Mouse (Mus musculus) hindbrain, embryonic 13.5 days (tissue): ENCODE measurements at regions not wholly inside any gene's neighbourhood (a gene's known extent, or its start where the extent isn't known, plus 50 kb on each side); places are given as distances from the start of the nearest gene placed in this dataset.

Experiments used
- ATAC-seq: fragments of 200-750 bp; cut with Nextera tagmentation; 2 replicates; pipeline ENCODE4 v1.8.0; 2017; ENCODE audit warnings: moderate TSS enrichment; ENCODE audit not compliant: low FRiP score
- H3K27ac ChIP-seq: fragments of 300-500 bp; sonication (generic); 2 replicates; pipeline ENCODE4 v1.5.1; 2015; ENCODE audit warnings: inconsistent platforms, mild to moderate bottlenecking, moderate library complexity
- H3K27me3 ChIP-seq: fragments of 300-500 bp; sonication (generic); 2 replicates; pipeline ENCODE4 v1.6.1; 2015; ENCODE audit warnings: mild to moderate bottlenecking, inconsistent platforms
- H3K36me3 ChIP-seq: fragments of 300-500 bp; sonication (generic); 2 replicates; pipeline ENCODE4 v1.6.1; 2015; ENCODE audit warnings: mild to moderate bottlenecking, inconsistent platforms
- H3K4me1 ChIP-seq: fragments of 300-500 bp; sonication (generic); replicated peaks from 2 replicates; pipeline ENCODE4 v1.6.1; 2015; ENCODE audit warnings: inconsistent platforms
- H3K4me2 ChIP-seq: fragments of 300-500 bp; sonication (generic); 2 replicates; pipeline ENCODE4 v1.6.1; 2015; ENCODE audit warnings: inconsistent platforms, mild to moderate bottlenecking, moderate library complexity
- H3K4me3 ChIP-seq: fragments of 300-500 bp; sonication (generic); 2 replicates; pipeline ENCODE4 v1.5.1; 2015; ENCODE audit warnings: mild to moderate bottlenecking, inconsistent platforms
- H3K9ac ChIP-seq: fragments of 300-500 bp; sonication (generic); 2 replicates; pipeline ENCODE4 v1.6.1; 2015; ENCODE audit warnings: mild to moderate bottlenecking, inconsistent platforms
- H3K9me3 ChIP-seq: fragments of 300-500 bp; sonication (generic); 2 replicates; pipeline ENCODE4 v1.6.1; 2016; ENCODE audit warnings: inconsistent platforms
- WGBS: fragments of 180-500 bp; shearing (Covaris S2); methylation state at CpG from one replicate; pipeline ENCODE4 v1.1.7; 2015; 5-methylcytosine and 5-hydroxymethylcytosine counted together

GRCm38 (mm10) chr17:4806051-4806450, 188.1 kb upstream of the Arid1b start:
- no peak overlapping the region for H3K4me2 ChIP-seq
- no peak for ATAC-seq
- no peaks in the 10 kb centered on the region for H3K36me3 ChIP-seq
- no peak overlapping the region for H3K27ac ChIP-seq
- no peaks in the 10 kb centered on the region; the same call in 1 of the 2 replicates for H3K4me1 ChIP-seq
- no peaks in the 10 kb centered on the region for H3K27me3 ChIP-seq
- 51% methylated on average over 5 of the region's 5 CpGs for WGBS
- no peak overlapping the region for H3K9ac ChIP-seq
- H3K4me3 ChIP-seq, result no peak overlapping the region
- no peaks in the 10 kb centered on the region for H3K9me3 ChIP-seq

- H3K9ac ChIP-seq, result no peak overlapping the region
- H3K4me1 ChIP-seq, result no peaks in the 10 kb centered on the region; the same call in 1 of the 2 replicates
- no peak overlapping the region for H3K4me3 ChIP-seq
- ATAC-seq, result no peak
- H3K36me3 ChIP-seq, result no peaks in the 10 kb centered on the region
- H3K27me3 ChIP-seq, result no peaks in the 10 kb centered on the region
- no peak overlapping the region for H3K4me2 ChIP-seq
- H3K9me3 ChIP-seq, result no peaks in the 10 kb centered on the region
- no peak overlapping the region for H3K27ac ChIP-seq
- WGBS, result 95% methylated on average over 3 of the region's 3 CpGs
Measured at GRCm38 (mm10) chr17:4808926-4809325, 185.2 kb upstream of the Arid1b start.

- no peak overlapping the region for H3K27ac ChIP-seq
- H3K9ac ChIP-seq, result no peak overlapping the region
- no peak overlapping the region for H3K4me2 ChIP-seq
- no peaks in the 10 kb centered on the region for H3K36me3 ChIP-seq
- H3K4me1 ChIP-seq, result no peaks in the 10 kb centered on the region
- H3K9me3 ChIP-seq, result no peaks in the 10 kb centered on the region
- WGBS, result 99% methylated on average over 3 of the region's 3 CpGs
- H3K4me3 ChIP-seq, result no peak overlapping the region
- no peaks in the 10 kb centered on the region for H3K27me3 ChIP-seq
- ATAC-seq, result no peak
Measured at GRCm38 (mm10) chr17:4813232-4813631, 180.9 kb upstream of the Arid1b start.

- H3K4me1 ChIP-seq, result no peaks in the 10 kb centered on the region
- WGBS, result 87% methylated on average over 6 of the region's 6 CpGs
Measured at GRCm38 (mm10) chr17:4813666-4814065, 180.5 kb upstream of the Arid1b start.

GRCm38 (mm10) chr17:4825221-4825895, 168.8 kb upstream of the Arid1b start:
- Histone ChIP-seq H3K27ac (no peak overlapping the region), H3K4me3 (no peak overlapping the region), H3K9ac (no peak overlapping the region), H3K4me1 (no peaks in the 10 kb centered on the region), H3K36me3 (no peaks in the 10 kb centered on the region), H3K4me2 (no peak overlapping the region), H3K27me3 (no peaks in the 10 kb centered on the region), H3K9me3 (no peaks in the 10 kb centered on the region; the same call in 1 of the 2 replicates)
- 87% methylated on average over 8 of the region's 8 CpGs for WGBS
- ATAC-seq, result no peak

More at GRCm38 (mm10) chr17:4813666-4814065, 180.5 kb upstream of the Arid1b start:
- Histone ChIP-seq H3K27ac (no peak overlapping the region), H3K36me3 (no peaks in the 10 kb centered on the region), H3K9me3 (no peaks in the 10 kb centered on the region), H3K9ac (no peak overlapping the region), H3K27me3 (no peaks in the 10 kb centered on the region), H3K4me3 (no peak overlapping the region), H3K4me2 (no peak overlapping the region)
- no peak for ATAC-seq

GRCm38 (mm10) chr17:4834065-4834464, 160.1 kb upstream of the Arid1b start:
- Histone ChIP-seq H3K4me1 (peaks cover 16% of the 10 kb centered on the region), H3K9me3 (no peaks in the 10 kb centered on the region), H3K9ac (no peak overlapping the region), H3K36me3 (no peaks in the 10 kb centered on the region), H3K4me3 (no peak overlapping the region), H3K27ac (no peak overlapping the region), H3K27me3 (no peaks in the 10 kb centered on the region), H3K4me2 (no peak overlapping the region)
- 79% methylated on average over 7 of the region's 7 CpGs for WGBS
- no peak for ATAC-seq

- H3K9ac ChIP-seq, result no peak overlapping the region
- H3K27me3 ChIP-seq, result no peaks in the 10 kb centered on the region
- H3K9me3 ChIP-seq, result no peaks in the 10 kb centered on the region
- no peak overlapping the region for H3K4me3 ChIP-seq
- ATAC-seq, result no peak
- peaks cover 16% of the 10 kb centered on the region for H3K4me1 ChIP-seq
- 37% methylated on average over 7 of the region's 7 CpGs for WGBS
- no peaks in the 10 kb centered on the region for H3K36me3 ChIP-seq
- no peak overlapping the region for H3K4me2 ChIP-seq
- H3K27ac ChIP-seq, result no peak overlapping the region
Measured at GRCm38 (mm10) chr17:4834571-4834970, 159.6 kb upstream of the Arid1b start.

GRCm38 (mm10) chr17:4835065-4835705, 158.9 kb upstream of the Arid1b start:
- no peak overlapping the region for H3K9ac ChIP-seq
- WGBS, result 63% methylated on average over 8 of the region's 8 CpGs
- no peak overlapping the region for H3K4me3 ChIP-seq
- H3K27me3 ChIP-seq, result no peaks in the 10 kb centered on the region
- H3K4me2 ChIP-seq, result no peak overlapping the region
- peaks cover 16% of the 10 kb centered on the region for H3K4me1 ChIP-seq
- no peak overlapping the region for H3K27ac ChIP-seq
- ATAC-seq, result no peak
- H3K36me3 ChIP-seq, result no peaks in the 10 kb centered on the region
- no peaks in the 10 kb centered on the region for H3K9me3 ChIP-seq

- no peak for ATAC-seq
- no peak overlapping the region for H3K27ac ChIP-seq
- H3K9me3 ChIP-seq, result no peaks in the 10 kb centered on the region
- H3K27me3 ChIP-seq, result no peaks in the 10 kb centered on the region
- H3K4me1 ChIP-seq, result peaks cover 4% of the 10 kb centered on the region; the same call in 1 of the 2 replicates
- no peak overlapping the region for H3K9ac ChIP-seq
- no peak overlapping the region for H3K4me3 ChIP-seq
- no peak overlapping the region for H3K4me2 ChIP-seq
- WGBS, result 93% methylated on average over 3 of the region's 3 CpGs
- no peaks in the 10 kb centered on the region for H3K36me3 ChIP-seq
Measured at GRCm38 (mm10) chr17:4840123-4840522, 154.0 kb upstream of the Arid1b start.

GRCm38 (mm10) chr17:4858304-4858703, 135.8 kb upstream of the Arid1b start:
- WGBS, result 89% methylated on average over 3 of the region's 3 CpGs
- Histone ChIP-seq H3K36me3 (no peaks in the 10 kb centered on the region), H3K4me2 (no peak overlapping the region), H3K27ac (no peak overlapping the region), H3K27me3 (no peaks in the 10 kb centered on the region), H3K4me1 (no peaks in the 10 kb centered on the region), H3K4me3 (no peak overlapping the region), H3K9ac (no peak overlapping the region), H3K9me3 (no peaks in the 10 kb centered on the region)
- ATAC-seq, result no peak

GRCm38 (mm10) chr17:4864901-4865300, 129.2 kb upstream of the Arid1b start:
- Histone ChIP-seq H3K36me3 (no peaks in the 10 kb centered on the region), H3K4me1 (peaks cover 24% of the 10 kb centered on the region), H3K27me3 (no peaks in the 10 kb centered on the region), H3K4me3 (no peak overlapping the region), H3K9ac (no peak overlapping the region), H3K27ac (no peak overlapping the region), H3K4me2 (no peak overlapping the region), H3K9me3 (no peaks in the 10 kb centered on the region)
- WGBS, result 82% methylated on average over 10 of the region's 10 CpGs
- ATAC-seq, result no peak

- H3K36me3 ChIP-seq, result no peaks in the 10 kb centered on the region
- no peaks in the 10 kb centered on the region for H3K9me3 ChIP-seq
- H3K4me3 ChIP-seq, result peak overlapping the region; percentile 8; the same call in 1 of the 2 replicates
- peaks cover 24% of the 10 kb centered on the region for H3K4me1 ChIP-seq
- peak overlapping the region; percentile 42 for H3K4me2 ChIP-seq
- ATAC-seq, result peak; percentile 69; the same call in 1 of the 2 replicates
- H3K27ac ChIP-seq, result peak overlapping the region; percentile 73
- no peaks in the 10 kb centered on the region for H3K27me3 ChIP-seq
- whole genome bisulfite sequencing, result 20% methylated on average over 10 of the region's 10 CpGs
- 0 out of 2 replicates have a peak overlapping the region, but pooled peaks have one; percentile 10 for H3K9ac ChIP-seq
Measured at GRCm38 (mm10) chr17:4865621-4866020, 128.5 kb upstream of the Arid1b start.
